Mouse (Mus musculus): ENCODE data around the gene Hspa8.
A peak's percentile ranks its signal among the peaks of the same experiment; 100 is the strongest.
"Not testable (repeated sequence)": the region's sequence is repeated elsewhere in the genome, so short reads cannot be mapped to it uniquely, and the experiment has no call there.

The Hspa8 gene

GRCm38 (mm10) chr9:40800675-40801612 lies at the start of gene Hspa8:
Hspa8 (plus strand) TSS chr9:40800984.
- DNase-seq: peak; percentile 100

- no peak for DNase-seq
Measured at GRCm38 (mm10) chr9:40751749-40752148, 49.0 kb upstream of the Hspa8 start.

GRCm38 (mm10) chr9:40756401-40756800 lies 44.4 kb upstream of the Hspa8 start:
- peak; percentile 67 for DNase-seq

GRCm38 (mm10) chr9:40757105-40757626 lies 43.6 kb upstream of the Hspa8 start:
- DNase-seq: peak; percentile 77 to 83

- peak; percentile 82 to 88 for DNase-seq
Measured at GRCm38 (mm10) chr9:40757685-40758270, 43.0 kb upstream of the Hspa8 start.

- no peak for DNase-seq
Measured at GRCm38 (mm10) chr9:40762354-40762753, 38.4 kb upstream of the Hspa8 start.

GRCm38 (mm10) chr9:40764887-40765580 lies 35.8 kb upstream of the Hspa8 start:
- no peak for DNase-seq

- DNase-seq: no peak
Measured at GRCm38 (mm10) chr9:40765581-40765940, 35.2 kb upstream of the Hspa8 start.

- DNase-seq: no peak
Measured at GRCm38 (mm10) chr9:40766058-40766605, 34.7 kb upstream of the Hspa8 start.

GRCm38 (mm10) chr9:40767946-40768345 lies 32.8 kb upstream of the Hspa8 start:
- no peak for DNase-seq

GRCm38 (mm10) chr9:40772246-40772645 lies 28.5 kb upstream of the Hspa8 start:
- peak; percentile 84 to 89 for DNase-seq

- not testable (repeated sequence) for DNase-seq
Measured at GRCm38 (mm10) chr9:40773142-40773541, 27.6 kb upstream of the Hspa8 start.

- no peak for DNase-seq
Measured at GRCm38 (mm10) chr9:40773869-40774268, 26.9 kb upstream of the Hspa8 start.

- DNase-seq: no peak
Measured at GRCm38 (mm10) chr9:40776044-40776443, 24.7 kb upstream of the Hspa8 start.

GRCm38 (mm10) chr9:40776459-40777248 lies 24.1 kb upstream of the Hspa8 start:
- DNase-seq: no peak

- no peak for DNase-seq
Measured at GRCm38 (mm10) chr9:40780111-40780510, 20.7 kb upstream of the Hspa8 start.

- DNase-seq: no peak
Measured at GRCm38 (mm10) chr9:40780892-40781725, 19.7 kb upstream of the Hspa8 start.

GRCm38 (mm10) chr9:40781726-40782581 lies 18.8 kb upstream of the Hspa8 start:
- no peak for DNase-seq

- no peak for DNase-seq
Measured at GRCm38 (mm10) chr9:40783641-40784373, 17.0 kb upstream of the Hspa8 start.

Measured in cerebellum, adult 18-20 months (tissue).